Mouse (Mus musculus) G1E (cell line): ENCODE measurements at regions not wholly inside any gene's neighbourhood (a gene's known extent, or its start where the extent isn't known, plus 50 kb on each side); places are given as distances from the start of the nearest gene placed in this dataset.

Source experiments
- CTCF ChIP-seq: IDR thresholded peaks from 2 replicates; pipeline ENCODE4 v1.5.1; 2012; ENCODE audit warnings: low read depth, low read length, inconsistent platforms, mixed read lengths
- GATA1 ChIP-seq: IDR thresholded peaks from 2 replicates; pipeline ENCODE4 v1.6.1; 2012; ENCODE audit warnings: borderline replicate concordance, low read length, inconsistent platforms, mixed read lengths
- POLR2AphosphoS5 ChIP-seq: IDR thresholded peaks from 2 replicates; pipeline ENCODE4 v1.6.1; 2012; ENCODE audit warnings: low read depth, low read length, inconsistent platforms; ENCODE audit not compliant: insufficient replicate concordance

GRCm38 (mm10) chr5:132661266-132661665 lies 118.1 kb upstream of the Auts2 start:
- no peak for TF ChIP-seq CTCF
- TF ChIP-seq GATA1 = no peak
- TF ChIP-seq POLR2AphosphoS5 = no peak
